Mouse (Mus musculus) forebrain, embryonic 13.5 days (tissue): ENCODE measurements around the gene Lrrc4b. TPM values are rescaled to one million over a fixed set of nuclear protein-coding genes. Genes with fewer than 3 reads are reported as not detected.

Experiments used
- ATAC-seq: fragments of 200-750 bp; cut with Nextera tagmentation; 2 replicates; pipeline ENCODE4 v1.8.0; 2017
- H3K27ac ChIP-seq: fragments of 300-500 bp; sonication (generic); 2 replicates; pipeline ENCODE4 v1.5.1; 2015; ENCODE audit warnings: inconsistent platforms, mild to moderate bottlenecking, moderate library complexity
- H3K27me3 ChIP-seq: fragments of 300-500 bp; sonication (generic); 2 replicates; pipeline ENCODE4 v1.6.1; 2015; ENCODE audit warnings: mild to moderate bottlenecking, inconsistent platforms
- H3K36me3 ChIP-seq: fragments of 300-500 bp; sonication (generic); 2 replicates; pipeline ENCODE4 v1.6.1; 2015; ENCODE audit warnings: mild to moderate bottlenecking, inconsistent platforms; ENCODE audit not compliant: poor library complexity, severe bottlenecking
- H3K4me1 ChIP-seq: fragments of 300-500 bp; sonication (generic); 2 replicates; pipeline ENCODE4 v1.6.1; 2015; ENCODE audit warnings: inconsistent platforms
- H3K4me2 ChIP-seq: fragments of 300-500 bp; sonication (generic); 2 replicates; pipeline ENCODE4 v1.6.1; 2015; ENCODE audit warnings: inconsistent platforms, mild to moderate bottlenecking, moderate library complexity
- H3K4me3 ChIP-seq: fragments of 300-500 bp; sonication (generic); 2 replicates; pipeline ENCODE4 v1.5.1; 2015; ENCODE audit warnings: mild to moderate bottlenecking, inconsistent platforms
- H3K9ac ChIP-seq: fragments of 300-500 bp; sonication (generic); 2 replicates; pipeline ENCODE4 v1.6.1; 2015; ENCODE audit warnings: mild to moderate bottlenecking, inconsistent platforms
- H3K9me3 ChIP-seq: fragments of 300-500 bp; sonication (generic); replicated peaks from 2 replicates; pipeline ENCODE4 v1.6.1; 2016; ENCODE audit warnings: inconsistent platforms
- WGBS: fragments of 180-500 bp; shearing (Covaris S2); methylation state at CpG from one replicate; pipeline ENCODE4 v1.1.7; 2015; 5-methylcytosine and 5-hydroxymethylcytosine counted together
- polyA plus RNA-seq: library from polyadenylated mRNA; unstranded; fragments of >200 nt; fragmentation: Nextera tagmentation; extraction: Ambion mirVana; gene quantifications from 2 replicates; pipeline ENCODE4 v1.2.1, GENCODE M21; 2015

The Lrrc4b gene
- polyA plus RNA-seq, 1 experiment from 2014 or later: 12.6 TPM

- Histone ChIP-seq H3K4me3 (no peak overlapping the region), H3K4me2 (no peak overlapping the region), H3K9me3 (no peaks in the 10 kb centered on the region), H3K27ac (no peak overlapping the region), H3K27me3 (peaks cover 36% of the 10 kb centered on the region), H3K9ac (0 out of 2 replicates have a peak overlapping the region, but pooled peaks have one; percentile 22), H3K4me1 (peaks cover 3% of the 10 kb centered on the region; the same call in 1 of the 2 replicates), H3K36me3 (no peaks in the 10 kb centered on the region)
- no peak for ATAC-seq
- 84% methylated on average over 3 of the region's 3 CpGs for WGBS
Measured at GRCm38 (mm10) chr7:44482836-44483435, 54.1 kb downstream of the Lrrc4b start.

DNA sequence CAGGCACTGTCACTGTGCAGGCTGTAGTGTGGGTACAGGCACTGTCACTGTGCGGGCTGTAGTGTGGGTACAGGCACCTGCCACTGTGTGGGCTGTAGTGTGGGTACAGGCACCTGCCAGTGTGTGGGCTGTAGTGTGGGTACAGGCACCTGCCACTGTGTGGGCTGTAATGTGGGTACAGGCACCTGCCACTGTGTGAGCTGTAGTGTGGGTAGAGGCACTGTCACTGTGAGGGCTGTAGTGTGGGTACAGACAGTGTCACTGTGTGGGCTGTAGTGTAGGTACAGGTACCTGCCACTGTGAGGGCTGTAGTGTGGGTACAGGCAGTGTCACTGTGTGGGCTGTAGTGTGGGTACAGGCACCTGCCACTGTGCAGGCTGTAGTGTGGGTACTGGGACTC is 55.3 kb downstream of the Lrrc4b start:
- peaks cover 3% of the 10 kb centered on the region; the same call in 1 of the 2 replicates for H3K4me1 ChIP-seq
- H3K27me3 ChIP-seq: peaks cover 26% of the 10 kb centered on the region
- peaks cover 9% of the 10 kb centered on the region for H3K36me3 ChIP-seq
- H3K9ac ChIP-seq: no peak overlapping the region
- H3K4me2 ChIP-seq: no peak overlapping the region
- ATAC-seq: no peak
- H3K27ac ChIP-seq: no peak overlapping the region
- H3K9me3 ChIP-seq: no peaks in the 10 kb centered on the region
- WGBS: 88% methylated on average over 1 of the region's 1 CpGs
- H3K4me3 ChIP-seq: no peak overlapping the region

DNA sequence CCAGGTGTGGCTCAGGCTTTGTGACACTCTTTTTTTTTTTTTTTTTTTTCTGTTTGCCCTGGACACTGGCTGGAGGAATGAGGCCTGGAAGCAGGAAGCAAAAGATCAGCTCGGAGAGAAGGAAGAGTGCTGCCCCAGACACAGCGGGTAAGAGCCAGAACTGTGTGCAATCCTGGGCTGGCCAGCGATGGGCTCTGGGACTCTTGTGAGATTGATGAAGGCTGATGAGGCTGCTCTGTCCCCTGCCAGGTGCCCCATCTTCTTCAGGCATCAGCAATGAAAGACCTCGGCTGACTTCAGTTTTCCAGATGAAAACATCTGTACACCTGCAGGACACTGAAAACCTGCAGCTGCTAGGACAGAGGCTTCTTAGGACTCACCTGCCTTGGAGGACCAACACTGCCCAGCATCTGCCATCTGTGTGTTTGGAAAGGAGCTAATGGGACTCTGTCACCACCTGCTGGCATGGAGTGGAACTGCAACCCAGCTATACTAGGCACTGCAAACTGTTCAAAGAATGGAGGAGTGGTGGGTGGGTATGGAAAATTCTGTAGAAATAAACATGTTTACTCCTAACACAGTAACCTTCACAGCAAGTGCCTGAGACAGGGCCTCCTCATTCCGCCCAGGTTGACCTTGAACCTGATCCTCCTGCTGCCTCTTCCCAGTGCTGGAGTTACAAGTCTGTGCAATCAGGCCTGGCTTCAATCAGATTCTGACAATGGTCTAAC is 56.2 kb downstream of the Lrrc4b start:
- no peak overlapping the region for H3K9ac ChIP-seq
- ATAC-seq: peak; percentile 87
- H3K36me3 ChIP-seq: peaks cover 18% of the 10 kb centered on the region
- peaks cover 3% of the 10 kb centered on the region; the same call in 1 of the 2 replicates for H3K4me1 ChIP-seq
- H3K4me2 ChIP-seq: no peak overlapping the region
- no peak overlapping the region for H3K4me3 ChIP-seq
- H3K27me3 ChIP-seq: peaks cover 21% of the 10 kb centered on the region
- peak overlapping the region; percentile 32; the same call in 1 of the 2 replicates for H3K27ac ChIP-seq
- H3K9me3 ChIP-seq: no peaks in the 10 kb centered on the region
- WGBS: 27% methylated on average over 5 of the region's 5 CpGs

- Histone ChIP-seq H3K27me3 (peaks cover 14% of the 10 kb centered on the region), H3K36me3 (peaks cover 25% of the 10 kb centered on the region), H3K9ac (no peak overlapping the region), H3K4me1 (peaks cover 3% of the 10 kb centered on the region; the same call in 1 of the 2 replicates), H3K9me3 (no peaks in the 10 kb centered on the region), H3K4me3 (no peak overlapping the region), H3K27ac (no peak overlapping the region), H3K4me2 (no peak overlapping the region)
- 75% methylated on average over 7 of the region's 7 CpGs for WGBS
- peak; percentile 28; the same call in 1 of the 2 replicates for ATAC-seq
Measured at GRCm38 (mm10) chr7:44485572-44486195, 56.9 kb downstream of the Lrrc4b start.

GRCm38 (mm10) chr7:44486927-44487575 is 58.2 kb downstream of the Lrrc4b start:
- no peak overlapping the region for H3K4me2 ChIP-seq
- no peak for ATAC-seq
- H3K4me1 ChIP-seq: peaks cover 3% of the 10 kb centered on the region; the same call in 1 of the 2 replicates
- no peak overlapping the region for H3K4me3 ChIP-seq
- peaks cover 7% of the 10 kb centered on the region for H3K27me3 ChIP-seq
- H3K36me3 ChIP-seq: peaks cover 39% of the 10 kb centered on the region
- H3K9ac ChIP-seq: no peak overlapping the region
- no peaks in the 10 kb centered on the region for H3K9me3 ChIP-seq
- WGBS: 67% methylated on average over 13 of the region's 13 CpGs
- H3K27ac ChIP-seq: no peak overlapping the region

DNA sequence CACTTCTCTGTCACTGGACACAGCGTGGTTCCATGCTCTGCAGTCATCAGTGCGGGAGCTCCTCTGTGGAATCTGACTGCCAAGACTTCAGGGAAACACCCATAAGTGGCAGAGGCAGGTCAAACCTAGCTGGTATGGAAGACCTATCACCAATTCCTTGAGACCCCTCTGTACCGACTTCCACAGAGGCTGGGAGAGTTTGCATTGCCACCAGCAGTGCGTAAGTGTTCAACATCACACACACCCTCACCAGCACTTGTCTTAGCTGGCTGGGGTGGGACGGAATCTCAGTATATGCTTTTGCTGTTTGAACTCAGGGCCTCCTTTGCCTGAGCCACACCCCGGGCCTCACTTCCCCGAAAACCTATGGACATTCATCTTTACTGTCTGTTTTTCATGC is 59.1 kb downstream of the Lrrc4b start:
- 88% methylated on average over 7 of the region's 7 CpGs for WGBS
- Histone ChIP-seq H3K27me3 (no peaks in the 10 kb centered on the region), H3K9me3 (no peaks in the 10 kb centered on the region), H3K36me3 (peaks cover 47% of the 10 kb centered on the region), H3K4me2 (no peak overlapping the region), H3K4me1 (peaks cover 3% of the 10 kb centered on the region; the same call in 1 of the 2 replicates), H3K9ac (0 out of 2 replicates have a peak overlapping the region, but pooled peaks have one; percentile 21), H3K4me3 (no peak overlapping the region), H3K27ac (no peak overlapping the region)
- ATAC-seq: no peak

- peaks cover 3% of the 10 kb centered on the region; the same call in 1 of the 2 replicates for H3K4me1 ChIP-seq
- peaks cover 54% of the 10 kb centered on the region for H3K36me3 ChIP-seq
- no peak overlapping the region for H3K4me3 ChIP-seq
Measured at GRCm38 (mm10) chr7:44488545-44488944, 59.7 kb downstream of the Lrrc4b start.

GRCm38 (mm10) chr7:44490281-44490680 is 61.5 kb downstream of the Lrrc4b start:
- no peak overlapping the region for H3K4me3 ChIP-seq
- 89% methylated on average over 4 of the region's 4 CpGs for WGBS
- no peak overlapping the region for H3K27ac ChIP-seq
- no peak for ATAC-seq
- no peak overlapping the region for H3K9ac ChIP-seq
- no peaks in the 10 kb centered on the region for H3K9me3 ChIP-seq
- H3K27me3 ChIP-seq: no peaks in the 10 kb centered on the region
- H3K36me3 ChIP-seq: peaks cover 61% of the 10 kb centered on the region
- no peak overlapping the region for H3K4me2 ChIP-seq
- peaks cover 19% of the 10 kb centered on the region for H3K4me1 ChIP-seq

More at GRCm38 (mm10) chr7:44488545-44488944, 59.7 kb downstream of the Lrrc4b start:
- ATAC-seq: no peak
- H3K9ac ChIP-seq: no peak overlapping the region
- no peaks in the 10 kb centered on the region for H3K9me3 ChIP-seq
- no peak overlapping the region for H3K27ac ChIP-seq
- H3K4me2 ChIP-seq: no peak overlapping the region
- 93% methylated on average over 8 of the region's 8 CpGs for WGBS
- H3K27me3 ChIP-seq: no peaks in the 10 kb centered on the region

DNA sequence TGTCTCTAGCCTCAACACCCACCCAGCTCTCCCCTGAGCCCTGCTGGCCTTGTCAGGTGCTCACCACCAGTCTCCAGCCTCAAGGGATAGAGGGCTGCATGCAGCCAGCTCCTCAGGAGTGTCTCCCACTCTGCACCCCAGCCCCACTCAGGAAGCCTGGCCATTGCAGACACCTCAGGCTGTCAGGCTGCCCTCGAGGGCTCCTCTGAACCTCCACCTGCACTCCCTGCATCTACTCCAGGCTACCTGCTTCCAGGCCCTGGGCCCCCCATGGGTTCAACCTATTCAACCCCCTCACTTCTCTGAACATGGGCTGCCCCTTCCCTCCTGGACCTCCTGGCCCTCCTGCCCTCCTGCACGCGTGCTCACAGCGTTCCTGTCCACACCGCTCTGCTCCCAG is 62.6 kb downstream of the Lrrc4b start:
- peaks cover 24% of the 10 kb centered on the region for H3K4me1 ChIP-seq
- H3K4me2 ChIP-seq: no peak overlapping the region
- H3K36me3 ChIP-seq: peaks cover 61% of the 10 kb centered on the region
- no peaks in the 10 kb centered on the region for H3K9me3 ChIP-seq
- H3K27me3 ChIP-seq: no peaks in the 10 kb centered on the region
- 96% methylated on average over 5 of the region's 5 CpGs for WGBS
- no peak overlapping the region for H3K27ac ChIP-seq
- ATAC-seq: no peak
- H3K9ac ChIP-seq: no peak overlapping the region
- no peak overlapping the region for H3K4me3 ChIP-seq

DNA sequence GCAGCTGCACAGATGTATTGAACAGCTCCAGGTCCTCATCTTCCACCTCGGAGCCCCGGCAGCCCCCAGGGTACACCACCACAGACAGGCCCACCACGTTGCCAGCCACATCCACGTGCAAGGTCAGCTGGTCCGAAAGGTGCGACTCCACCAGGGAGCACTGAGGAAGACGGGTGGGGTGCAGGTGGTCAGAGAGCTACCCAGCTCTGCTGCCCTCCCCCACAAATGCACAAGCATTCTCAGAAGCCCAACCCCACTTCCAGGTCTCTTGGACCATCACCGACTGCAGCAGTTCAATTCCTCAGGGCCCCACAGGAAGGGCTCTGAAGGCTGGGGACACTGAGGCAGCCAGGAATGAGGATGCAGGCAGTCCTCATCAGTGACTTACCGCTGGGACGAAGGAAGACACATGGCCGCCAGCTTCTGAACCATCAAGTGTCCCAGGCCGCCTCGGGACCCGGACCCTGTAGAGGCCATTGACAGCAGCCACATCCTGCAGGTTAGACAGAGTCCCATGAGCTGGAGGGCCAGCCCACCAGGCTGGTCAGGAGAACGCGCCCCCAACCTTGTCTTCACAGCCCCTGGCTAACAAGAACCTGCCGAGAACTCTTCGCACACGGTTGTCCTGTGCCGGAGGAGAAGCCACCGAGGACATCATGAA is 63.5 kb downstream of the Lrrc4b start:
- ATAC-seq: no peak
- Histone ChIP-seq H3K9me3 (no peaks in the 10 kb centered on the region), H3K27me3 (no peaks in the 10 kb centered on the region), H3K4me3 (no peak overlapping the region), H3K4me2 (no peak overlapping the region), H3K36me3 (peaks cover 61% of the 10 kb centered on the region), H3K4me1 (peaks cover 27% of the 10 kb centered on the region), H3K9ac (peak overlapping the region; percentile 37; the same call in 1 of the 2 replicates), H3K27ac (no peak overlapping the region)
- WGBS: 95% methylated on average over 21 of the region's 21 CpGs

DNA sequence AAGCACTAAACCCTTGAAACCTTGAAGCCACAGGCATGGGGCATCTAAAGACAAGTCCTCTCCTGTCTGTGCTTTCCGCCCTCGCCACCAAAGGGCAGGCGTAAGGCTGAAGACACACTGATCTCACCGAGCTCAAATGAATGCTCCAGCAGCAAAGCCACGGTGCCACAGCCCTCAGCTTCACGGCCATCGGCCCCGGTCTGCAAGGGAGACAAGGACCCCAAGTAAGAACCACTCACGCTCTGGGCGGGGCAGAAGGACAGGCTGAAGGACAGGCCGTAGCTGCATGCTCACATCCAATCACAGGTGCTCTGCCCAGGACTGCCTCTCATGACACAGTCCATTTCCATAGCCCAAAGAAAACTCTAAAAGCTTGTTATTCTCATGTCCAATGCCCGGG is 65.9 kb downstream of the Lrrc4b start:
- Histone ChIP-seq H3K9me3 (no peaks in the 10 kb centered on the region), H3K9ac (peak overlapping the region; percentile 93; the same call in 1 of the 2 replicates), H3K4me2 (peak overlapping the region; percentile 83), H3K27me3 (no peaks in the 10 kb centered on the region), H3K36me3 (peaks cover 46% of the 10 kb centered on the region), H3K4me3 (0 out of 2 replicates have a peak overlapping the region, but pooled peaks have one; percentile 80), H3K4me1 (peaks cover 32% of the 10 kb centered on the region), H3K27ac (no peak overlapping the region)
- no peak for ATAC-seq
- WGBS: 93% methylated on average over 12 of the region's 12 CpGs
